Mouse (Mus musculus): Measurements from ENCODE around the gene Ptprs. TPM values are rescaled to one million over a fixed set of nuclear protein-coding genes. Genes with fewer than 3 reads are reported as not detected.

The Ptprs gene
- polyA plus RNA-seq, 1 experiment from 2014 or later = 71.8 TPM

DNA sequence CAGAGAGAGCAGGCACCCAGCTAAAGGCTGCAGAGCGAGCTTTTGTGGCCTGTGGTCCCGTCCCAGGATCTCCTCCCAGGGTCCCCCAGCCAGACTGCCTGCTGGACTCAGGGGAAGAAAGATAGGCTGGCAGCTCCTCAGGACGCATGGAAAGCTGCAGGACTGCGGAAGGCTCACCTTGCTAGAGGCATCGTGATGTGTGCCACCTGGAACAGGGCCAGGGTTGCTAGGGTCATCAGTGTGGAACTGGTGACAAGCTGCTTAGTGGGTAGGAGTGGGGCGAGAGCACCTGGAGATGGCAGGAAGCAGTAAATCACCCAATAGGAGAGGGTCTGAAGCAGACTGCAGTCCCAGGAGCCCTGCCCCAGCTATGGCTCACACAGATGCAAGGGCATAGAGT lies 88.7 kb downstream of the Ptprs start:
- WGBS = 86% methylated on average over 6 of the region's 6 CpGs
- H3K27ac ChIP-seq = no peak overlapping the region
- no peaks in the 10 kb centered on the region for H3K9me3 ChIP-seq
- H3K9ac ChIP-seq = no peak overlapping the region
- H3K4me2 ChIP-seq = no peak overlapping the region
- no peaks in the 10 kb centered on the region for H3K27me3 ChIP-seq (replicated peaks)
- H3K4me1 ChIP-seq = no peaks in the 10 kb centered on the region
- no peak for ATAC-seq (ENCODE audit: insufficient read depth, low FRiP score, low read depth)
- H3K4me3 ChIP-seq (replicated peaks) = no peak overlapping the region
- H3K36me3 ChIP-seq = peaks cover 43% of the 10 kb centered on the region

DNA sequence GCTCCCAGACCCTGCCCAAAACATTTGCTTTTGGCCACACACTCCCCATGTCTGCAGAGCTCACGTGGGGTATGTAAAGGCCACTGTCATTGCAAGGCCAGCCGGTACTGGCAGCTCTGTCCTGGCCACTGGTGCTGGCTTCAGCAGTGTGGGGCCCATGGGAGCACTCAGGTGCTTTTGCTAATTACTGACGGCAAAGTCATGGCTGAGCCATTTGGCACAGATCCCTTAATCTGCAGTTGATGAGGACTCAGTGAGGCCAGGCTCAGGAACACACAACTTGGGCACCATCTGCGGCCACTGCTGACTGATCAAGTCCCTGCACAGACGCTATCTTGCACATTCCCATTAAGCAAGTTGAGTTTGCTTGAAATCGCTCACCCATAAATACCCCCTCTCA lies 91.4 kb downstream of the Ptprs start:
- H3K4me3 ChIP-seq (replicated peaks) = no peak overlapping the region
- no peaks in the 10 kb centered on the region for H3K9me3 ChIP-seq
- no peak overlapping the region for H3K4me2 ChIP-seq
- peaks cover 47% of the 10 kb centered on the region for H3K36me3 ChIP-seq
- no peaks in the 10 kb centered on the region for H3K27me3 ChIP-seq (replicated peaks)
- H3K4me1 ChIP-seq = no peaks in the 10 kb centered on the region
- H3K27ac ChIP-seq = no peak overlapping the region
- H3K9ac ChIP-seq = no peak overlapping the region
- 87% methylated on average over 6 of the region's 6 CpGs for WGBS
- ATAC-seq (ENCODE audit: insufficient read depth, low FRiP score, low read depth) = no peak

DNA sequence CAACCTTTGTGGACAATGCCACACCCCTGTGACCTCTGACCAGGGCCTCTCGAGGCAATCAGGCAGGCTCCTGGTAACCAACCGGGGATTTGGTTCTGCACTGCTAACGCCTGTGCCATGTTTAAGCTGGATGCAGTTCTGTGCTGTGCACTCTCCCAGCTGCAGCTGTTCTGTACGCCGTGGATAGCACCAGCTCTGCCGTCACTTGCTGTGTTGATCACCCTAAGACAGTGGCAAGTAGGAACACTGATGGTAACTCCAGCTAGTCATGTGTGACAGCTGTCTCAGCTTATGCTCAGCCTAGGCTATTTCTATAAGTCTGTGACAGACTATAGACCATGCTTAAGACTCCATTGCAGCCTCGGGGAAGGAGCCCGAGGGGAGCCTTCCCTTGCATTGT lies 93.3 kb downstream of the Ptprs start:
- no peak overlapping the region for H3K4me3 ChIP-seq (replicated peaks)
- no peak overlapping the region for H3K4me2 ChIP-seq
- no peak for ATAC-seq (ENCODE audit: insufficient read depth, low FRiP score, low read depth)
- no peaks in the 10 kb centered on the region for H3K9me3 ChIP-seq
- no peaks in the 10 kb centered on the region for H3K4me1 ChIP-seq
- WGBS = 69% methylated on average over 8 of the region's 8 CpGs
- no peak overlapping the region for H3K9ac ChIP-seq
- no peaks in the 10 kb centered on the region for H3K27me3 ChIP-seq (replicated peaks)
- H3K36me3 ChIP-seq = peaks cover 37% of the 10 kb centered on the region
- no peak overlapping the region for H3K27ac ChIP-seq

DNA sequence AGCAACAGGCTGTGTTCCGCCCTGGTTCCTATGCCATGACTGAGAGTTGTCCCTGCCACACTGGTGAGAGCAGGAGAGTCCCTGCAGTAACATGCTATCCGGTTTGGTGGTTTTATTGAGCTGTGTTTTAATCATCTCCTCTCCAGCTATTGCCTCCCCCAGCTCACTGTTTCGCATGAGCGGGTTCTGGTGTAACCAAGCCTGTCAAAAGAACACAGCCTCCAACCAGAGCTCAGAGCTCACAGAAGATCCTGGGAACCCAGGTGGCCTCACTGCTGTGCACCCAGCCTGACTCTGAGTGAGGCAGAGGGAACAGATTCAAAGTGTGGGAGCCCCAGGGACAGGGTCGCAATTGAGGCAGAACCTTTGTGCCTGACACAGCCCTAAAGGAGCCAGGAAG lies 95.1 kb downstream of the Ptprs start:
- WGBS = 93% methylated on average over 5 of the region's 5 CpGs
- ATAC-seq (ENCODE audit: insufficient read depth, low FRiP score, low read depth) = no peak
- Histone ChIP-seq H3K27ac (no peak overlapping the region), H3K9me3 (no peaks in the 10 kb centered on the region), H3K4me2 (no peak overlapping the region), H3K4me3 (replicated peaks) (no peak overlapping the region), H3K36me3 (peaks cover 28% of the 10 kb centered on the region), H3K4me1 (no peaks in the 10 kb centered on the region), H3K27me3 (replicated peaks) (no peaks in the 10 kb centered on the region), H3K9ac (no peak overlapping the region)

DNA sequence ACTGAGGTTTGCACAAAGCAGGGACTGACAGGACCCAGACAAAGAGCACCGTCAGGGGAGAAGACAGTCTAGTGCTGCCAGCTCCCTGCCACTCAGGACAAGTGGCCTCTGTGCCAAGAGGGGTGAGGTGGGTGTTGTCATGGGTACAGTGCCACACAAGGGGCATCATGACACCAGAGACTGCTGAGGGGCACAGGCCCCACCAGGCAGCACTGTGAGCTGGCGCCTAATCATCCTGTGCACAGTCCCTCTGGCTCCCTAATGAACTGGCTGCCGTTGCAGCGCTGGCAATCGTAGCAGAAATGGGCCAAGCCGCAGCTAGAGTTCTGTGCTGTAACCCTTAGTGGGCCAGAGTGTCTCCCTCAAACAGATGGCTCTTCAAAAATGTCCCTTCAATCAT lies 96.0 kb downstream of the Ptprs start:
- no peaks in the 10 kb centered on the region for H3K9me3 ChIP-seq
- H3K36me3 ChIP-seq = peaks cover 25% of the 10 kb centered on the region
- no peak overlapping the region for H3K9ac ChIP-seq
- H3K4me2 ChIP-seq = no peak overlapping the region
- H3K4me1 ChIP-seq = no peaks in the 10 kb centered on the region
- no peaks in the 10 kb centered on the region for H3K27me3 ChIP-seq (replicated peaks)
- H3K4me3 ChIP-seq (replicated peaks) = no peak overlapping the region
- no peak for ATAC-seq (ENCODE audit: insufficient read depth, low FRiP score, low read depth)
- H3K27ac ChIP-seq = no peak overlapping the region
- 84% methylated on average over 6 of the region's 6 CpGs for WGBS

DNA sequence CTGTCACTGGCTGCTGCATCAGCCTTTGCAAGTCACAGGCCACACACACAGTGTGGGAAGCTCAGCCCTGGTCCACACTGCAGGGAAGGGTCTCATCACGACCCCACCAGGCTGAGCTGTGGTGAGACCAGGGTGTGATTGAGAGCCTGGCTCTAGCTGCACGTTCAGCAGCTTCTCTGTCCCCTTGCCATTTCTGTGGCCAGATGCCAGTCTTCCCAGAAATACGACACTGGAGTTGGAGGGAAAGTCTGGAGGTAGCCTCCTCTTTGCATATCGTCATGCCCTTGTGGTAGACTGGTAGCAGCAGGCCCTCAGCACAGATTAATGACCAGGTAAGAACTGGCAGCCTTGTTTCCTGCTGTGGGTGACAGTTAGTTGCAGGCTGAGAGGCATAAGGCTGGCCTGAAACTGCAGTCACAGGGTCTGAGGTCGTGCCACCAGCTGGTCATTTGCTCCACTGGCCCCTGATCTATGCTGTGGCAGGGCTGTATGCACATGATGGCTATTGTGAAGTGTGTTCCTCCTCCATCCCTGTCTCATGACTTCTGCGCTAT lies 96.9 kb downstream of the Ptprs start:
- H3K4me3 ChIP-seq (replicated peaks) = no peak overlapping the region
- H3K9ac ChIP-seq = no peak overlapping the region
- no peaks in the 10 kb centered on the region for H3K9me3 ChIP-seq
- no peak for ATAC-seq (ENCODE audit: insufficient read depth, low FRiP score, low read depth)
- no peak overlapping the region for H3K4me2 ChIP-seq
- no peaks in the 10 kb centered on the region for H3K27me3 ChIP-seq (replicated peaks)
- peaks cover 19% of the 10 kb centered on the region for H3K36me3 ChIP-seq
- H3K4me1 ChIP-seq = no peaks in the 10 kb centered on the region
- 77% methylated on average over 6 of the region's 6 CpGs for WGBS
- no peak overlapping the region for H3K27ac ChIP-seq

DNA sequence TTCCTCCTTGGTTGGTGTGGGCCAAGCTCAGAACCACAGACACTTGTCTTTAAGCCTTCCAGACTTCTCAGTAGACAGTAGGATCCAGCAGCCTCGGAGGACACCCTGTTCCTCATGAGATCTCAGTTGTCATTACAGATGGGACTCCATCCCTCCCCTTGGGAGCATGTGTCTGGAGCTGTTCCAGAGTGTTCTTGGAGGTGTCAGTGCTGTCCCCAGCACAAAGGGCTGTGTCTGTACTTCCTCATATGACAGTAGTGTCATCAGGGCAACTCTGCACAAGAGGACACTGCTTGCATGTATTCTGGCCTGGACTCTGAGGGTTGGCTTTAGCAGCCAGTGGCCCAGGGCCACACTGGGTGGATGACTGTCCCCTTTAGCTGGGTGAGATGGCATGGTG lies 101.4 kb downstream of the Ptprs start:
- no peak overlapping the region for H3K27ac ChIP-seq
- ATAC-seq (ENCODE audit: insufficient read depth, low FRiP score, low read depth) = no peak
- H3K36me3 ChIP-seq = peaks cover 26% of the 10 kb centered on the region
- WGBS = 77% methylated on average over 1 of the region's 1 CpGs
- no peak overlapping the region for H3K9ac ChIP-seq
- no peaks in the 10 kb centered on the region for H3K4me1 ChIP-seq
- H3K4me2 ChIP-seq = no peak overlapping the region
- H3K9me3 ChIP-seq = no peaks in the 10 kb centered on the region
- no peak overlapping the region for H3K4me3 ChIP-seq (replicated peaks)
- H3K27me3 ChIP-seq (replicated peaks) = no peaks in the 10 kb centered on the region

DNA sequence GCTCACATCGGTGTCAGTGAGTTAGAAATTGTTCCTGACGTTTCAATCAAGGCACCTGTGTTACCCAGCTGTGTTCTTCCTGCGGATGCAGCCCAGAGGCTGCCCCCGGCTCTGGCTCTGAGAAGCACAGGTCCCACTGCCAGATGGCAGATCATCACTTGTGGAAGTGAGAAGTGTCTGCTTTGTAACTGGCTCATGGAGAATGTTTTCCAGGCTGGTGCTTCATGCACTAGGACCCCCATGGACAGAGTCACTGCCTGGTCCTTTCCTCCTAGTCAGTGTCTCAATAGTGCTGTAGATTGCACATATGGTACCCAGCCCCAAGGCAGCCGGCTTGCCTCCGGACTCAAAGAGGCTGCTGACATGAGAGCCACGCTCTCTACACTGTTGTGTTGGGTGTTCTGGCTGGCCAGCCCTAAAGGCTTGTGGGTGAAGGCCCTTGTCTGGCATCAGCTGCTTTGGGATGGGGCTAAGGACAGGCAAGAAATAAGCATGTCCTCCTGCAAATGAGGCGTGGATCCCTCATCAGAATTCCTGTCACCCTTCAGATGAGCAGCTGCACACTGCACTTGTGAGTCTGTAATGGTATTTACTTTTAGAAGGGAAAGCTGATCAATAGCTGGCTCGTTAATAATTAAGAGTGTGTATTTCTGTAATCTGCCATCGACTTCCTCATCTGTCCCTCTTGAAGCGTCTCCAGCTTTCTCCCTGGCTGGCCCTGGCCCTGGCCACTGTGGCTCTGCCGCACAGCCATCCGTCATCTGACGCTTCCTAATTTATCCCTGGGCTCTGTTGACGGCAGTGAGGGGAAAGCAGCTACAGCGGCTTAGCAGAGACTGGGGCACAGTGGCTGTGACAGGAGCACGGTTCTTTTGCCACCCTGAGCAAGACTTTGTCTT lies 102.9 kb downstream of the Ptprs start:
- no peak for ATAC-seq (ENCODE audit: insufficient read depth, low FRiP score, low read depth)
- WGBS = 69% methylated on average over 17 of the region's 17 CpGs
- Histone ChIP-seq H3K4me2 (no peak overlapping the region), H3K27me3 (replicated peaks) (no peaks in the 10 kb centered on the region), H3K9ac (no peak overlapping the region), H3K4me3 (replicated peaks) (no peak overlapping the region), H3K36me3 (peaks cover 36% of the 10 kb centered on the region), H3K4me1 (no peaks in the 10 kb centered on the region), H3K27ac (no peak overlapping the region), H3K9me3 (no peaks in the 10 kb centered on the region)

DNA sequence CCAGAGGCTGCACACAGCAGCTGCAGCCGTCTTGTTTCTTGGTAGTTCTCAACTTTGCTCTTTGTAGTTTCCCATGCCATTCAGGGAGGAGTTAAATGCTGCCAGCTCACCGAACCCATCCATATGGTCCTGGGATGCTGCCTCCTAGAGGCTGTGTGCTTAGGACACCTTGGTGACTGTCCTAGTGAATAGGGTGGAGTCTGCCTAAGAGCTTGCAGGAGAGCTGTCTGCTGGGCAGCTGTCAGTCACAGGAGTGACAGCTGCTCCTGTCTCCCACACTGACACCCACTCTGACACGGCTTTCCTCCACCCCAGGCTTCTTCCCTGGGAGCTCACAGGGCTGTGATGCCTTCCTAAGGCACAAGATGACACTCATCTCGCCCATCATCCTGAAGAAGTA lies 104.2 kb downstream of the Ptprs start:
- Histone ChIP-seq H3K9me3 (no peaks in the 10 kb centered on the region), H3K27ac (no peak overlapping the region), H3K9ac (no peak overlapping the region), H3K4me1 (no peaks in the 10 kb centered on the region), H3K4me3 (replicated peaks) (no peak overlapping the region), H3K4me2 (no peak overlapping the region), H3K36me3 (peaks cover 40% of the 10 kb centered on the region), H3K27me3 (replicated peaks) (no peaks in the 10 kb centered on the region)
- no peak for ATAC-seq (ENCODE audit: insufficient read depth, low FRiP score, low read depth)
- WGBS = 66% methylated on average over 4 of the region's 4 CpGs

DNA sequence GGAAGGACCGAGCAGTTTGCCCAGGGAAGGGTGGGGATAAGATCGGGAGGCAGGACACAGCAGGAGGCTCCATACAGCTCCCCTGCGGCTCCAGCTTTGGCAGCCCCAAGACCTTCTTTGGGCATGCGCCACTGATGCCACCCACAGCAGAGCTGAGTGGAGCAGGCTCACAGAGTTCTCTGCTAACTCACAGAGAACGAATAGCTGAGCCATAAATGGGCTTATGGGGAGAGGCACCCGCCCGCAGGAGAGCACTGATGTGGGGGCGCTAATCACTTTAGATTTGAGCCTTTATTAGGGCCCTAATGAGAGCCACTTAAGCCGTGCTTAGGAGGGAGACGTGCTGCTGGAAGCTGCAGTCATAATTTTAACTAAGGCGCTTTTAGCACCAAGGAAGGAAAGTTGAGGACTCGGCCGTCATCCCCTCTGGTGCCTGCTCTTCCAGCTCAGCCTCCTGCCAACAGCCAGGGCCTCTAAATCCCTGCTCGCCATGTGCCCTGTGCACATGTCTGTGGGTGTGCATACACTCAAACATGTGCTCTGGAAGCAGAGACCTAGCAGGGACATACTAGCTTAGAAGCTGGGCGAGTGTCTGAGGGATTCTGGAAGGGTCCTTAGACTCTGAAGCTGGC lies 105.1 kb downstream of the Ptprs start:
- Histone ChIP-seq H3K27ac (no peak overlapping the region), H3K4me3 (replicated peaks) (no peak overlapping the region), H3K9me3 (no peaks in the 10 kb centered on the region), H3K4me2 (no peak overlapping the region), H3K9ac (no peak overlapping the region), H3K27me3 (replicated peaks) (no peaks in the 10 kb centered on the region), H3K4me1 (no peaks in the 10 kb centered on the region), H3K36me3 (peaks cover 37% of the 10 kb centered on the region)
- no peak for ATAC-seq (ENCODE audit: insufficient read depth, low FRiP score, low read depth)
- 80% methylated on average over 15 of the region's 15 CpGs for WGBS

DNA sequence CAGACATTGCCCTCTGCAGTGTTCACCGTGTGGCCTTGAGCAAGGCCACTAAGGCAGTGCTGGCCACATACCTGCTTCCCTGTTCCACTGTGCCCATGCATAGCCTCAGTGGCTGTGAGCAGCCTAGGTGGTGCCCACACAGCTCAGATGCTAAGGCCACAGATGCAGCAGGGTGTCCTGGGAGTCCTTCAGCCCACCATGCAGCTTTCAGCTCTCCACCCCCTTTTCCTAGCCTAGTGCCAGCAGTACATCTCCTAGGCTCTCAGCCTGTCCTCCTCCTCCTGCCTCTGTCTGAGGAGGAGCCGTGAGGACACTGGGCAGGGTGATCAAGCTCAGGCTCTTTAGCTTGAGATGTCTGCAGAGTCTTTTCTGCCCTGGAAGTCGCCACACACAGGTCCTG lies 106.2 kb downstream of the Ptprs start:
- Histone ChIP-seq H3K9me3 (no peaks in the 10 kb centered on the region), H3K4me3 (replicated peaks) (no peak overlapping the region), H3K9ac (no peak overlapping the region), H3K27ac (no peak overlapping the region), H3K4me1 (peaks cover 3% of the 10 kb centered on the region; the same call in 1 of the 2 replicates), H3K4me2 (no peak overlapping the region), H3K36me3 (peaks cover 34% of the 10 kb centered on the region; the same call in 1 of the 2 replicates), H3K27me3 (replicated peaks) (no peaks in the 10 kb centered on the region)
- 82% methylated on average over 3 of the region's 3 CpGs for WGBS
- no peak for ATAC-seq (ENCODE audit: insufficient read depth, low FRiP score, low read depth)

DNA sequence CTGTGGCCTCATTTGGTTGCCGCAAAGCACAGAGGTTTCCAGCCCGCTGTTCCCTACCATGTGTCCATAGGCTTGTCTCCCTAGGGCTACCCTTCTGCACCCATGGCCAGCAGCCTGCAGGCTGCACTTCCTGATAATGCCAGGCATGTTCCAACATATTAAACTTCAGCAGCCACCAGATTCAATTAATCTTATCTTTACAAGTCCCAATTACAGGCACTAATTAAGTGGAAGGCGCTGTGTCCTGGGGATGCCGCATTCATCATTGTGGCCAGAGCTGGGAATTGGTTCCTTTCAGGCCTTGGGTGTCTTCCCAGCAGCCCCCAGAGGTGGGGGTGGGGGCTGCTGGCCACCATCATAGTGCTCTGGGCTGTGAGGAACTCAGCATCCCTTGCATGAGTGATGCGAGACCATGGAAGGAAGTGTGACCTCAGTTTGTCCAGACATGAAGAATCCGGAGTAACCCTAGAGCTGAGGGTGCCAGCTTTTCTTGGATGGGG lies 107.9 kb downstream of the Ptprs start:
- H3K27ac ChIP-seq = no peak overlapping the region
- H3K9me3 ChIP-seq = no peaks in the 10 kb centered on the region
- 97% methylated on average over 6 of the region's 6 CpGs for WGBS
- H3K36me3 ChIP-seq = peaks cover 30% of the 10 kb centered on the region; the same call in 1 of the 2 replicates
- peaks cover 3% of the 10 kb centered on the region; the same call in 1 of the 2 replicates for H3K4me1 ChIP-seq
- ATAC-seq (ENCODE audit: insufficient read depth, low FRiP score, low read depth) = no peak
- no peak overlapping the region for H3K9ac ChIP-seq
- H3K27me3 ChIP-seq (replicated peaks) = no peaks in the 10 kb centered on the region
- H3K4me2 ChIP-seq = no peak overlapping the region
- H3K4me3 ChIP-seq (replicated peaks) = no peak overlapping the region
